Mouse (Mus musculus): Measurements from ENCODE around the gene Fam118b.

GRCm38 (mm10) chr9:35313601-35314000 is 46.0 kb upstream of the Fam118b start:
- TF ChIP-seq MAX (IDR thresholded peaks at IDR 0.05) (no peak), CEBPB (IDR thresholded peaks at IDR 0.05; ENCODE audit: low read depth) (no peak), CTCF (IDR thresholded peaks at IDR 0.05; ENCODE audit: control insufficient read depth, insufficient read depth, insufficient read length) (no peak), USF1 (IDR thresholded peaks at IDR 0.05; ENCODE audit: low read depth) (no peak), MYOG (IDR thresholded peaks at IDR 0.05; ENCODE audit: control insufficient read depth, extremely low read depth, insufficient read length) (no peak), MYOD1 (IDR thresholded peaks at IDR 0.05; ENCODE audit: control insufficient read depth, insufficient read length, low read depth) (no peak)

Measured in C2C12 (cell line).